Mouse (Mus musculus) neural tube, embryonic 15.5 days (tissue): ENCODE measurements at regions not wholly inside any gene's neighbourhood (a gene's known extent, or its start where the extent isn't known, plus 50 kb on each side); places are given as distances from the start of the nearest gene placed in this dataset.

ENCODE experiments used
- ATAC-seq: fragments of 200-750 bp; cut with Nextera tagmentation; 2 replicates; pipeline ENCODE4 v1.8.0; 2017; ENCODE audit warnings: mild to moderate bottlenecking, moderate TSS enrichment, moderate library complexity; ENCODE audit not compliant: low FRiP score
- H3K27ac ChIP-seq: fragments of 300-500 bp; sonication (generic); replicated peaks from 2 replicates; pipeline ENCODE4 v1.5.1; 2015; ENCODE audit warnings: mild to moderate bottlenecking, inconsistent platforms
- H3K27me3 ChIP-seq: fragments of 300-500 bp; sonication (generic); replicated peaks from 2 replicates; pipeline ENCODE4 v1.6.1; 2015; ENCODE audit warnings: inconsistent platforms
- H3K36me3 ChIP-seq: fragments of 300-500 bp; sonication (generic); 2 replicates; pipeline ENCODE4 v1.6.1; 2015; ENCODE audit warnings: inconsistent platforms
- H3K4me1 ChIP-seq: fragments of 300-500 bp; sonication (generic); 2 replicates; pipeline ENCODE4 v1.6.1; 2015; ENCODE audit warnings: inconsistent platforms
- H3K4me2 ChIP-seq: fragments of 300-500 bp; sonication (generic); 2 replicates; pipeline ENCODE4 v1.6.1; 2015; ENCODE audit warnings: inconsistent platforms, mild to moderate bottlenecking, moderate library complexity
- H3K4me3 ChIP-seq: fragments of 300-500 bp; sonication (generic); replicated peaks from 2 replicates; pipeline ENCODE4 v1.5.1; 2015; ENCODE audit warnings: mild to moderate bottlenecking, inconsistent platforms
- H3K9ac ChIP-seq: fragments of 300-500 bp; sonication (generic); replicated peaks from 2 replicates; pipeline ENCODE4 v1.6.1; 2015; ENCODE audit warnings: mild to moderate bottlenecking, inconsistent platforms
- H3K9me3 ChIP-seq: fragments of 300-500 bp; sonication (generic); replicated peaks from 2 replicates; pipeline ENCODE4 v1.6.1; 2016; ENCODE audit warnings: inconsistent platforms
- WGBS: fragments of 180-500 bp; shearing (Covaris S2); methylation state at CpG from one replicate; pipeline ENCODE4 v1.1.7; 2015; ENCODE audit warnings: mixed read lengths; 5-methylcytosine and 5-hydroxymethylcytosine counted together

GRCm38 (mm10) chr5:77807726-77808125 is 399.9 kb upstream of the Igfbp7 start:
- 29% methylated on average over 3 of the region's 3 CpGs for WGBS
- Histone ChIP-seq H3K36me3 (no peaks in the 10 kb centered on the region), H3K4me3 (no peak overlapping the region), H3K9me3 (no peaks in the 10 kb centered on the region), H3K27me3 (no peaks in the 10 kb centered on the region), H3K4me2 (no peak overlapping the region), H3K27ac (no peak overlapping the region), H3K9ac (no peak overlapping the region), H3K4me1 (peaks cover 30% of the 10 kb centered on the region)
- no peak for ATAC-seq

GRCm38 (mm10) chr5:77806334-77807157 is 398.7 kb upstream of the Igfbp7 start:
- Histone ChIP-seq H3K36me3 (no peaks in the 10 kb centered on the region), H3K9ac (no peak overlapping the region), H3K9me3 (no peaks in the 10 kb centered on the region), H3K27me3 (no peaks in the 10 kb centered on the region), H3K4me2 (no peak overlapping the region), H3K4me3 (no peak overlapping the region), H3K4me1 (peaks cover 30% of the 10 kb centered on the region), H3K27ac (no peak overlapping the region)
- ATAC-seq, result no peak
- 27% methylated on average over 9 of the region's 9 CpGs for WGBS

GRCm38 (mm10) chr5:77805796-77806195 is 398.0 kb upstream of the Igfbp7 start:
- ATAC-seq, result no peak
- Histone ChIP-seq H3K4me1 (peaks cover 30% of the 10 kb centered on the region), H3K9me3 (no peaks in the 10 kb centered on the region), H3K4me2 (no peak overlapping the region), H3K4me3 (no peak overlapping the region), H3K9ac (no peak overlapping the region), H3K27me3 (no peaks in the 10 kb centered on the region), H3K27ac (no peak overlapping the region), H3K36me3 (no peaks in the 10 kb centered on the region)
- 57% methylated on average over 6 of the region's 6 CpGs for WGBS

DNA sequence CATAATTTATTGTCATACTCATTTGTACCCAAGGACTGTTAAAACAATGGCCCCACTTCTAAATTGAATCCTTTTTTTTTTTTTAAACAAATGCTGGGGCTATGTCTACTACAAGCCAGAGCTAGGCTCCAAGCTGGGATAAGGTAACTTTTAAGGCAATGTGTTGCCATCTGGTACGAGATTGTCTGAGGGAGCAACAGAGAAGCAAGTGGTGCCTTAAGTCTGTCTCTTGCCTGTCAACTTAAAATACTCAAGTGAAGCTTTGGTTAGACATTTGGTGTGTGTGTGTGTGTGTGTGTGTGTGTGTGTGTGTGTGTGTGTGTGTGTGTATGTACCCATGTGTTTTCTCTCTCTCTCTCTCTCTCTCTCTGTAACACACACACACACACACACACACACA is 397.5 kb upstream of the Igfbp7 start:
- no peak for ATAC-seq
- H3K9me3 ChIP-seq, result no peaks in the 10 kb centered on the region
- H3K27ac ChIP-seq, result no peak overlapping the region
- WGBS, result 75% methylated on average over 1 of the region's 1 CpGs
- H3K36me3 ChIP-seq, result no peaks in the 10 kb centered on the region
- no peak overlapping the region for H3K4me2 ChIP-seq
- no peak overlapping the region for H3K4me3 ChIP-seq
- H3K9ac ChIP-seq, result no peak overlapping the region
- H3K4me1 ChIP-seq, result peaks cover 30% of the 10 kb centered on the region
- no peaks in the 10 kb centered on the region for H3K27me3 ChIP-seq

DNA sequence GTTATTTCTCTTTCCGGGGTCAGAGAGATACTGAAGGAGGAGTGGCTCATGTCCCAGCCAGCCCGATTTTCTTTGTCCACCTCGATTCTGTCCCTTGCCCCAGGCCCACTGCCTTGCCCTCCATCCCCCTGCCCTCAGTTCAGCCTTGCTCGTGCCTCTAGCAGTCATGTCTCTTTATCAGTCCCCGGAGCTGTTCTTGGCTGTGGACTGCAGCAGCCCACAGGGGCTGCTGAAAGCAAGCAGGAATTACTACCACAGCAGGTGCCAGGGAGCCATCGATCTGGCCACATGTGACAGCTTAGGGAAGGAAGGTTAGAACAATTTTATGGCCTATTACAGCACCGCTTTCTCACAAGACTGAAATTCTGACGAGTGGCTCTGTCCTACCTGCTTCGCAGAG is 396.3 kb upstream of the Igfbp7 start:
- 19% methylated on average over 9 of the region's 9 CpGs for WGBS
- Histone ChIP-seq H3K27ac (peak overlapping the region; percentile 60; the same call in 1 of the 2 replicates), H3K4me1 (peaks cover 30% of the 10 kb centered on the region), H3K36me3 (no peaks in the 10 kb centered on the region), H3K4me3 (peak overlapping the region; percentile 16; the same call in 1 of the 2 replicates), H3K9ac (0 out of 2 replicates have a peak overlapping the region, but pooled peaks have one; percentile 14), H3K9me3 (no peaks in the 10 kb centered on the region), H3K27me3 (no peaks in the 10 kb centered on the region), H3K4me2 (peak overlapping the region; percentile 44)
- peak; percentile 61; the same call in 1 of the 2 replicates for ATAC-seq

- Histone ChIP-seq H3K27me3 (no peaks in the 10 kb centered on the region), H3K4me2 (peak overlapping the region; percentile 44), H3K9me3 (no peaks in the 10 kb centered on the region), H3K4me1 (peaks cover 30% of the 10 kb centered on the region), H3K36me3 (no peaks in the 10 kb centered on the region), H3K27ac (peak overlapping the region; percentile 60; the same call in 1 of the 2 replicates), H3K4me3 (peak overlapping the region; percentile 16), H3K9ac (0 out of 2 replicates have a peak overlapping the region, but pooled peaks have one; percentile 14)
- ATAC-seq, result 0 out of 2 replicates have a peak, but pooled peaks have one; percentile 25
- 45% methylated on average over 6 of the region's 6 CpGs for WGBS
Observed at GRCm38 (mm10) chr5:77803562-77803961, 395.7 kb upstream of the Igfbp7 start.

DNA sequence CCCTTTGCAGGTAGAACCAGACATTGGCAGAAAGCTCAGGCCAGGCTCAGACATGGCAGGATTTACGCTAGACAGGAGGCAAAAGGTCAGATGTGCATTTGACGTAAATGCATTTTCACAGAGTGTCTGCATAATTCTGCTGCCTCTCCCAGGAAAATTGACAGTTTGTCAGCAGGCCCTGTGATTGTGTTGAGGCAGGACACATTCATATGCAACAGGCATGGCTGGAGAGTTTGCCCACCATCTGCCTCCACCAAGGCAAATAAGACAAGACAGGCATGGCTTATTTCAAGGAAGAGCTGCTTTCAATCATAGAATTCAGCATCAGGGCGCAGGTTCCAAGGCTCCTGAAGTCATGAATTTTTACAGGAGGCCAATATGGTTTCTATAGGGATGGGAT is 389.1 kb upstream of the Igfbp7 start:
- Histone ChIP-seq H3K4me1 (no peaks in the 10 kb centered on the region), H3K9ac (no peak overlapping the region), H3K4me3 (no peak overlapping the region), H3K36me3 (no peaks in the 10 kb centered on the region), H3K9me3 (no peaks in the 10 kb centered on the region), H3K27me3 (no peaks in the 10 kb centered on the region), H3K27ac (no peak overlapping the region), H3K4me2 (no peak overlapping the region)
- WGBS, result 76% methylated on average over 3 of the region's 3 CpGs
- ATAC-seq, result no peak

DNA sequence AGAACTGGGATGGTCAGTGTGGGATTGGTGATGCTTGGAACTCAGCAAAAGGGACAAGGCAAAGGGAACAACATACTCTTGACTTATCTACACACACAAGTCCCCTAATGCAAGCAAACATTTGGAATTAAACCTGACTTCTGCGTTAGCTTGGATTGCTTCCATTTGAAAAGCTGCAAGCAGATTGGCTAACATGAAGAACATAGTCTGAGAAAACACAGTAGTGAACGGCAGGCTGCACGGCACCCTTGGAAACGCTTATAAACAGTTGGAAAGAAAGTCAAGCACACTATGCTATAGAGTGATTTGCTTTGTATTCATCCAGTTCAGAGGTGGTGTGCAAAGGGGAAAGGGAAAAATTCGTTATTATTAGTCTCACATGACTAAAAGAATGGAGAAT is 387.9 kb upstream of the Igfbp7 start:
- no peaks in the 10 kb centered on the region for H3K36me3 ChIP-seq
- no peaks in the 10 kb centered on the region for H3K9me3 ChIP-seq
- H3K4me1 ChIP-seq, result no peaks in the 10 kb centered on the region
- ATAC-seq, result no peak
- 65% methylated on average over 5 of the region's 5 CpGs for WGBS
- no peak overlapping the region for H3K9ac ChIP-seq
- H3K27me3 ChIP-seq, result no peaks in the 10 kb centered on the region
- no peak overlapping the region for H3K4me2 ChIP-seq
- no peak overlapping the region for H3K27ac ChIP-seq
- no peak overlapping the region for H3K4me3 ChIP-seq

DNA sequence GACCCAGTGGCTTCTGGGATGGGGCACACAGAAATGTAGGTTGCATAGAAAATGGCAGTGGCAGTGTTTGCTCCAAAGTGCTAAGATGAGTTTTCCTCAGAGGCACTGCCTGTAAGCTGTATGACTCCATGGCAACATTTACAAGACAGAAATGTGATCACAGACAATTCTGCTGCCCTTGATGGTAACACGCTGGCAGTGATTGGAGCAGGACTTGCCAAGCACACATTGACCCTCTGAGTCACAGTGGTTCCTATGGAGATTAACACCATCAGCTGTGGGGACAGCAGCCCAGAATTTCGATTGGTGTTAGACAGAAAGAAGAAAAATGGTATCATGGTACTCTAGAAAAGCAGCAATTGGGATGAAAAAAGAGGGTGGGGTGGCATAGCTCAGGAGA is 376.1 kb upstream of the Igfbp7 start:
- Histone ChIP-seq H3K36me3 (no peaks in the 10 kb centered on the region), H3K4me2 (no peak overlapping the region), H3K4me3 (no peak overlapping the region), H3K4me1 (no peaks in the 10 kb centered on the region), H3K27ac (no peak overlapping the region), H3K27me3 (no peaks in the 10 kb centered on the region), H3K9me3 (no peaks in the 10 kb centered on the region), H3K9ac (no peak overlapping the region)
- ATAC-seq, result no peak
- WGBS, result 52% methylated on average over 2 of the region's 2 CpGs

GRCm38 (mm10) chr5:77762426-77763042 is 354.7 kb upstream of the Igfbp7 start:
- Histone ChIP-seq H3K9me3 (no peaks in the 10 kb centered on the region), H3K9ac (no peak overlapping the region), H3K27me3 (no peaks in the 10 kb centered on the region), H3K27ac (no peak overlapping the region), H3K4me2 (no peak overlapping the region), H3K4me1 (0 out of 2 replicates have a peak, but pooled peaks cover 3% of the 10 kb centered on the region), H3K36me3 (no peaks in the 10 kb centered on the region), H3K4me3 (no peak overlapping the region)
- WGBS, result 53% methylated on average over 6 of the region's 6 CpGs
- peak; percentile 57; the same call in 1 of the 2 replicates for ATAC-seq

GRCm38 (mm10) chr5:77762013-77762412 is 354.2 kb upstream of the Igfbp7 start:
- H3K36me3 ChIP-seq, result no peaks in the 10 kb centered on the region
- 70% methylated on average over 6 of the region's 6 CpGs for WGBS

DNA sequence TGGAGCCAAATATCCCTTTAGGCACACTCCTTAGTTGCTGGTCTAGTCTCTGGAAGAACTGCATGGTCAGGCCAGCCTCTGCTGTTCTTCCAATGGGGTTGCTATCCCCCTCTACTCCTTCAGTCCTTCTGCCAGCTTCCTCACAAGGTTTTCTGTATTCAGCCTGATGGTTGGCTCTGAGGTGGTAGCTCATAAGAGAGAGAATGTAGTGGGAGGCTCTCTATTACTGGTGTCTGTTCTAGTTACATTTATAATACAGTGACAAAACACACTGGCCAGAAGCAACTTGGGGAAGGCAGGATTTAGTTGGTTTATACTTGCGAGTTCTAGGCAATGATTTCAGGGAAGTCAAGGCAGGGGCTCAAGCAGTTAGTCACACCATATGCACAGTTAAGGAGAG is 341.1 kb upstream of the Igfbp7 start:
- no peaks in the 10 kb centered on the region for H3K4me1 ChIP-seq
- H3K27me3 ChIP-seq, result no peaks in the 10 kb centered on the region
- no peaks in the 10 kb centered on the region for H3K9me3 ChIP-seq
- 97% methylated on average over 1 of the region's 1 CpGs for WGBS
- no peak overlapping the region for H3K9ac ChIP-seq
- H3K27ac ChIP-seq, result no peak overlapping the region
- no peak overlapping the region for H3K4me3 ChIP-seq
- H3K36me3 ChIP-seq, result no peaks in the 10 kb centered on the region
- H3K4me2 ChIP-seq, result no peak overlapping the region
- ATAC-seq, result no peak

More at GRCm38 (mm10) chr5:77762013-77762412, 354.2 kb upstream of the Igfbp7 start:
- Histone ChIP-seq H3K4me1 (0 out of 2 replicates have a peak, but pooled peaks cover 3% of the 10 kb centered on the region), H3K4me3 (no peak overlapping the region), H3K4me2 (no peak overlapping the region), H3K27me3 (no peaks in the 10 kb centered on the region), H3K9me3 (no peaks in the 10 kb centered on the region), H3K27ac (0 out of 2 replicates have a peak overlapping the region, but pooled peaks have one; percentile 5), H3K9ac (no peak overlapping the region)
- ATAC-seq, result no peak
